Mouse (Mus musculus): ENCODE data around the gene Mov10. TPM values are rescaled to one million over a fixed set of nuclear protein-coding genes. Genes with fewer than 3 reads are reported as not detected.
A peak's percentile ranks its signal among the peaks of the same experiment; 100 is the strongest.

Mov10 gene
- total and polyA plus RNA-seq, 3 experiments: 8.1 to 65.0 (median 33.2) TPM

- TF ChIP-seq CTCF (IDR thresholded peaks at IDR 0.05; ENCODE audit: low read depth, low read length) (peak; percentile 90), GATA1 (IDR thresholded peaks at IDR 0.05; ENCODE audit: borderline replicate concordance, low read length) (no peak), POLR2AphosphoS5 (IDR thresholded peaks at IDR 0.05; ENCODE audit: insufficient replicate concordance, low read depth, low read length) (no peak), TAL1 (conservative IDR thresholded peaks at IDR 0.05; ENCODE audit: low read depth, low read length) (no peak)
Measured at GRCm38 (mm10) chr3:104779949-104780348, 38.4 kb downstream of the Mov10 start.

GRCm38 (mm10) chr3:104777342-104777741 is 41.0 kb downstream of the Mov10 start:
- Histone ChIP-seq H3K4me1 (ENCODE audit: insufficient read depth, low read depth, low read length) (peaks cover 20% of the 10 kb centered on the region), H3K27me3 (ENCODE audit: insufficient read depth, low read length) (peaks cover 79% of the 10 kb centered on the region), H3K4me3 (ENCODE audit: low read depth, low read length) (no peak overlapping the region), H3K9me3 (replicated peaks) (no peaks in the 10 kb centered on the region), H3K36me3 (replicated peaks) (no peaks in the 10 kb centered on the region)
- DNase-seq (ENCODE audit: low spot score): no peak
- TF ChIP-seq GATA1 (IDR thresholded peaks at IDR 0.05; ENCODE audit: borderline replicate concordance, low read length): no peak
- TF ChIP-seq POLR2AphosphoS5 (IDR thresholded peaks at IDR 0.05; ENCODE audit: insufficient replicate concordance, low read depth, low read length): no peak
- no peak for TF ChIP-seq GATA2 (IDR thresholded peaks at IDR 0.05; ENCODE audit: borderline replicate concordance, low read depth, low read length)
- no peak for TF ChIP-seq TAL1 (conservative IDR thresholded peaks at IDR 0.05; ENCODE audit: low read depth, low read length)
- TF ChIP-seq CTCF (IDR thresholded peaks at IDR 0.05; ENCODE audit: low read depth, low read length): no peak
- ATAC-seq (ENCODE audit: extremely low read depth, insufficient number of reproducible peaks, low FRiP score, poor library complexity, severe bottlenecking): no peak

More at GRCm38 (mm10) chr3:104779949-104780348, 38.4 kb downstream of the Mov10 start:
- ATAC-seq (ENCODE audit: extremely low read depth, insufficient number of reproducible peaks, low FRiP score, poor library complexity, severe bottlenecking) (no peak; the same call in 1 of the 2 replicates), DNase-seq (ENCODE audit: low spot score) (peak; percentile 40)
- H3K27me3 ChIP-seq (ENCODE audit: insufficient read depth, low read length): peaks cover 89% of the 10 kb centered on the region
- H3K36me3 ChIP-seq (replicated peaks): no peaks in the 10 kb centered on the region
- peaks cover 20% of the 10 kb centered on the region for H3K4me1 ChIP-seq (ENCODE audit: insufficient read depth, low read depth, low read length)
- H3K4me3 ChIP-seq (ENCODE audit: low read depth, low read length): no peak overlapping the region
- H3K9me3 ChIP-seq (replicated peaks): no peaks in the 10 kb centered on the region

- ATAC-seq (ENCODE audit: extremely low read depth, insufficient number of reproducible peaks, low FRiP score, poor library complexity, severe bottlenecking): no peak
- no peak overlapping the region for H3K4me3 ChIP-seq (ENCODE audit: low read depth, low read length)
- no peaks in the 10 kb centered on the region; the same call in 1 of the 2 replicates for H3K4me1 ChIP-seq (ENCODE audit: insufficient read depth, low read depth, low read length)
- DNase-seq (ENCODE audit: low spot score): no peak
- H3K36me3 ChIP-seq (replicated peaks): no peaks in the 10 kb centered on the region
- H3K27me3 ChIP-seq (ENCODE audit: insufficient read depth, low read length): peaks cover 64% of the 10 kb centered on the region
- no peaks in the 10 kb centered on the region for H3K9me3 ChIP-seq (replicated peaks)
- TF ChIP-seq GATA2 (IDR thresholded peaks at IDR 0.05; ENCODE audit: borderline replicate concordance, low read depth, low read length): no peak
- no peak for TF ChIP-seq POLR2AphosphoS5 (IDR thresholded peaks at IDR 0.05; ENCODE audit: insufficient replicate concordance, low read depth, low read length)
- TF ChIP-seq CTCF (IDR thresholded peaks at IDR 0.05; ENCODE audit: low read depth, low read length): no peak
- no peak for TF ChIP-seq TAL1 (conservative IDR thresholded peaks at IDR 0.05; ENCODE audit: low read depth, low read length)
- no peak for TF ChIP-seq GATA1 (IDR thresholded peaks at IDR 0.05; ENCODE audit: borderline replicate concordance, low read length)
Measured at GRCm38 (mm10) chr3:104773301-104773700, 45.1 kb downstream of the Mov10 start.

- Histone ChIP-seq H3K36me3 (replicated peaks) (no peaks in the 10 kb centered on the region), H3K27me3 (ENCODE audit: insufficient read depth, low read length) (peaks cover 54% of the 10 kb centered on the region), H3K4me1 (ENCODE audit: insufficient read depth, low read depth, low read length) (no peaks in the 10 kb centered on the region; the same call in 1 of the 2 replicates), H3K9me3 (replicated peaks) (no peaks in the 10 kb centered on the region), H3K4me3 (ENCODE audit: low read depth, low read length) (no peak overlapping the region)
- no peak for TF ChIP-seq TAL1 (conservative IDR thresholded peaks at IDR 0.05; ENCODE audit: low read depth, low read length)
- no peak for TF ChIP-seq GATA1 (IDR thresholded peaks at IDR 0.05; ENCODE audit: borderline replicate concordance, low read length)
- TF ChIP-seq CTCF (IDR thresholded peaks at IDR 0.05; ENCODE audit: low read depth, low read length): no peak
- TF ChIP-seq GATA2 (IDR thresholded peaks at IDR 0.05; ENCODE audit: borderline replicate concordance, low read depth, low read length): no peak
- TF ChIP-seq POLR2AphosphoS5 (IDR thresholded peaks at IDR 0.05; ENCODE audit: insufficient replicate concordance, low read depth, low read length): no peak
- DNase-seq (ENCODE audit: low spot score): no peak
- no peak for ATAC-seq (ENCODE audit: extremely low read depth, insufficient number of reproducible peaks, low FRiP score, poor library complexity, severe bottlenecking)
Measured at GRCm38 (mm10) chr3:104771460-104771859, 46.9 kb downstream of the Mov10 start.

- Histone ChIP-seq H3K36me3 (replicated peaks) (no peaks in the 10 kb centered on the region), H3K4me3 (ENCODE audit: low read depth, low read length) (no peak overlapping the region)
- ATAC-seq (ENCODE audit: extremely low read depth, insufficient number of reproducible peaks, low FRiP score, poor library complexity, severe bottlenecking): no peak
Measured at GRCm38 (mm10) chr3:104770918-104771317, 47.4 kb downstream of the Mov10 start.

GRCm38 (mm10) chr3:104770035-104770434 is 48.3 kb downstream of the Mov10 start:
- no peak for ATAC-seq (ENCODE audit: extremely low read depth, insufficient number of reproducible peaks, low FRiP score, poor library complexity, severe bottlenecking)
- Histone ChIP-seq H3K36me3 (replicated peaks) (no peaks in the 10 kb centered on the region), H3K4me3 (ENCODE audit: low read depth, low read length) (no peak overlapping the region), H3K4me1 (ENCODE audit: insufficient read depth, low read depth, low read length) (no peaks in the 10 kb centered on the region; the same call in 1 of the 2 replicates), H3K27me3 (ENCODE audit: insufficient read depth, low read length) (peaks cover 45% of the 10 kb centered on the region), H3K9me3 (replicated peaks) (no peaks in the 10 kb centered on the region)
- TF ChIP-seq CTCF (IDR thresholded peaks at IDR 0.05; ENCODE audit: low read depth, low read length) (peak; percentile 13; the same call in 1 of the 2 replicates), TAL1 (conservative IDR thresholded peaks at IDR 0.05; ENCODE audit: low read depth, low read length) (no peak)
- DNase-seq (ENCODE audit: low spot score): peak; percentile 47

More at GRCm38 (mm10) chr3:104770918-104771317, 47.4 kb downstream of the Mov10 start:
- Histone ChIP-seq H3K4me1 (ENCODE audit: insufficient read depth, low read depth, low read length) (no peaks in the 10 kb centered on the region; the same call in 1 of the 2 replicates), H3K9me3 (replicated peaks) (no peaks in the 10 kb centered on the region), H3K27me3 (ENCODE audit: insufficient read depth, low read length) (peaks cover 49% of the 10 kb centered on the region)
- no peak for DNase-seq (ENCODE audit: low spot score)
- no peak for TF ChIP-seq GATA2 (IDR thresholded peaks at IDR 0.05; ENCODE audit: borderline replicate concordance, low read depth, low read length)
- TF ChIP-seq POLR2AphosphoS5 (IDR thresholded peaks at IDR 0.05; ENCODE audit: insufficient replicate concordance, low read depth, low read length): no peak

- ATAC-seq (ENCODE audit: extremely low read depth, insufficient number of reproducible peaks, low FRiP score, poor library complexity, severe bottlenecking) (no peak), DNase-seq (ENCODE audit: low spot score) (no peak)
- no peak for TF ChIP-seq TAL1 (conservative IDR thresholded peaks at IDR 0.05; ENCODE audit: low read depth, low read length)
- TF ChIP-seq GATA2 (IDR thresholded peaks at IDR 0.05; ENCODE audit: borderline replicate concordance, low read depth, low read length): no peak
- no peak for TF ChIP-seq GATA1 (IDR thresholded peaks at IDR 0.05; ENCODE audit: borderline replicate concordance, low read length)
- no peak for TF ChIP-seq CTCF (IDR thresholded peaks at IDR 0.05; ENCODE audit: low read depth, low read length)
- TF ChIP-seq POLR2AphosphoS5 (IDR thresholded peaks at IDR 0.05; ENCODE audit: insufficient replicate concordance, low read depth, low read length): no peak
- H3K4me3 ChIP-seq (ENCODE audit: low read depth, low read length): no peak overlapping the region
- no peaks in the 10 kb centered on the region for H3K9me3 ChIP-seq (replicated peaks)
- no peaks in the 10 kb centered on the region for H3K36me3 ChIP-seq (replicated peaks)
- no peaks in the 10 kb centered on the region; the same call in 1 of the 2 replicates for H3K4me1 ChIP-seq (ENCODE audit: insufficient read depth, low read depth, low read length)
- peaks cover 45% of the 10 kb centered on the region for H3K27me3 ChIP-seq (ENCODE audit: insufficient read depth, low read length)
Measured at GRCm38 (mm10) chr3:104769135-104769534, 49.2 kb downstream of the Mov10 start.
